Mouse (Mus musculus): ENCODE data around the gene Gpr35.

The Gpr35 gene

DNA sequence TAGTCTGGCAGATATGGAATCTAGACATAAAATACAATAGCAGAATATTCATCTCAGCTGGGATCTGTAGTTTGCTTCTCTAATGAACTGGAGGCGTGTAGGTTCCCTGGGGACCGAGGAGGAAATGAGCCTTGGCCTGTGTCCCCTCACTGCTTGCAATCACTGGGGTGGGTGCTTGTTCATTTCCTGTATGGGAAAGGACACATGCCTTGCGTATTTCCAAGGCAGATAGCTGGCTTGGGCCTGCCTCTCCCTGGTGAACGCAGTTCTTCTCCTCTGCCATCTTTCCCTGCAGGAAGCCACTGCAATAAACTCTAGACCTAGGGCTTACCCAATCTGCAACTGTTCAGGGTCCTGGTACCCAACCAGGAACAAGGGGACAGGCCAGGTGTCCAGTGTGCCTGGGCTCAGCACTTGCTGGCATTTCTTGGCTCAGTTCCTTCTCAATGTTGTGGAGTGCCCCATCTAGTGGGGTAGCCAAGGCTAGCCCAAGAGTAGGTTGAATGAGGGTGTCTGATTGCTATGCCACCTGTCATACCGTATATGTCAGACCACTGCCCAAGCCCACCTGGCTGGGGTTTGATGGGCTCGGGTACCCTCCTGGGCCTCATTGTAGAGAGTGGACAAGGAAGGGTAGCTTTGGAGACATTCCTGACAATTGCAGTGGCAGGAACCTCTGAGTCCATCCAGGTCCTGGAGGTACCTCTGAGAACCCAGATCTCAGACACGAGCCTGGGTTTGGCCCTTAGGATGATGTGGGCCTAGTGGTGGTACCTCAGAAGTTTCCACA, 30.6 kb downstream of the Gpr35 start:
- no peak for DNase-seq (ENCODE audit: low read depth)

- DNase-seq (ENCODE audit: low read depth): no peak
These were observed 32.4 kb downstream of the Gpr35 start for GRCm38 (mm10) chr1:92982931-92983605.

DNA sequence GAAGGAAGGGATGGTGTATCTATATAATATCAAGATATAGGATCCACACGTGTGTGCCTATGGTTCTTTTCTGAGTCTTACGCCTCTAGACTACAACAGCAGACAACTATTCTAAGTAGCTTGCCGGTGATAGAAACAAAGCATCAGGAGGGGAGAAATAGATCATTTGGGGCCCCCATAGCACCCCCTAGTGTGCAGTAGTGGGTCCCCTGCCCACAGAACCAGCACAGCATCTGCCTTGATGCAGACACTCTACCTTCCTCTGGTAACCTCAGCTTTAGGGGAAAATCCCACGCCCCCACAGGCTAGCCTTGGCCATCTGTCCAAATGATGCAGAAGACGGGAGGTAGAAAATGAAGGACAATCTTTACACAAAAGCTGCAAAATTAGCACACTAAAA, 34.3 kb downstream of the Gpr35 start:
- DNase-seq (ENCODE audit: low read depth): no peak

- no peak for DNase-seq (ENCODE audit: low read depth)
These were observed 38.2 kb downstream of the Gpr35 start for GRCm38 (mm10) chr1:92988894-92989293.

DNA sequence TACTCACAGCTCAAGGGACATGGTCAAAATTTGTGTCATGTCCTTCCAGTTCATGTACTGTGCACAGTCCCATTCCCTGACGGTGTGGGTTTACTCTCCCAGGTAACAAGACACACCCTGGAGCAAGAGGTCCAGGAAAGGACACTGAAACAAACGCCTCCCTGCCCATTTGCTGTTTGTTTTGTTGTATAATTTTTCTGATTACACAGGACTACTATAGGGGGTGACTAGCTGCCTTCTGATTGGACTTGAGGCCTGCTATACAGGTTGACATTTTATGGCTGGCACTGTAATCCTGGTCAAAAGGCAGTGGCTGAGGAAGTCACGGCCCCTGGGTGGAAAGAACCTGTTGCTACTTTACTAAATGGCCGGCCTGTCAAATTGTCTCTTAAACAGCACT, 39.2 kb downstream of the Gpr35 start:
- no peak for DNase-seq (ENCODE audit: low read depth)

DNA sequence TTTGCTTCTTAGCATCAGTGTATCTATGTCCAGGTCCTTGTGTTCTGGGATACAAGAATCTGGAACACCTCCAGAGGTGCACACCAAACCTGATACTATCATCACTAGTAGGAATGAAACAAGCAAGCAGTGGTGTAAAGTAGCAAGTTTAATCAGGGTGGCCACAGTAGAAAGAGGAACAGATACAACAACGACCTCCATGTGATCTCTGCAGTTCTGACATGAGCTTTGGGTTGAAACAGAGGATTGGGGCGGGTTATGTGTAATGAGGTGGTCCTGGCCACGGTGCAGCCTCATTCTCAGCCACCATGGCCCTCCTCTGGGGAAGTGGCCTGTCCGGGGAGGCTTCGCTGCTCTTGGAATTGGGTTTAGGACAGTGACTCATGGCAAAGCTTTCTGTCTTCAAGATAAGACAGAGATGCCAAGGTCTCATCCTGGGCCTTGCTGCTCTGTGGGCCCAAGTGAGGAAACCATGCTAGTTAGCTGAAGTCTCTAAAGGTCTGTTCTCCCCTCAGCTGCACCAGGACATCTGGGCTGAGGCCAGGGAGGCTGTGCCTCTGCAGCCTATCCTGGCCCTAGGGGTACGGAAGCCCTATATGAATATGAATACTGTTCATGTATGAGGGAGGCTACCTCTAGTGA, 41.7 kb downstream of the Gpr35 start:
- no peak for DNase-seq (ENCODE audit: low read depth)

DNA sequence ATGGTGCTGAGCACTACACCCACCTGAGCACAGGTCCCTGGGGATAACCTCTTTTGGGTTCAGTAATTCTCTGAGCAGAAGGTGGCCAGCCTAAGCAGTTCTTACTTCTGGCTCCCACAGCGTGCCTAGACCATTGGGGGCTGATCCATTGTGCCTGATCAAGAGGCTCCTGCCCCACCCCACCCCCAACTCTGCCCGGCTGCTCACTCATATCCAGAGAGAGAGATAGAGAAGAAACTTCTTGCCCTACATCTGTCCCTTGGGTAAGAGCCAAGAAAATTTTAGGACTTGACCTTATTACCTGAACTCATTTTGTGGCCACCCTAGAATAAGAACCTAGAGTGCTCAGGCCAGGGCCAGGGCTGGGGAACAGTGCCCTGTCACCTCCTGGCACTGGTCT, 42.2 kb downstream of the Gpr35 start:
- no peak for DNase-seq (ENCODE audit: low read depth)

DNA sequence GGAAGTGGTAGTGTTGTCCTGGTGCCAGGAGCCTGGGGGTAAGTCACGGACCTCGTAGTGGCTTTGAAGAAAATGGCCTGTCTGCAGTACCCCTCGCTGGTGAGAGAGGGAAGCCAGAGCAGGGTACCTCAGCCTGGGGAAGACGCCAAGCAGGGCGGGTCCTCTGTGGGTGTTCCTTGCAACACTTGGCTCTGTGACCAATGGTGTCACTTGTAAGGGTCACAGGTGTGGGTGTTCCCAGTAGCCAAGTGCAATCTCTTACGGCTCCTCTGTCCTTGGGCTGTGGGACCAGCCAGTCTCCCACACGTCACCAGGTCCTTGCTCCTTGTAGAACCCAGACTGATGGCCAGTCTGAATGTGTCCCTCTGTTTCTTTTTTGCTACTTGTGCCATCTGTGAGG, 55.4 kb downstream of the Gpr35 start, which contains the start of gene Aqp12:
Aqp12 (plus strand) TSS at position 274 of the 400 bp plus-strand sequence.
- DNase-seq (ENCODE audit: low read depth): no peak

DNA sequence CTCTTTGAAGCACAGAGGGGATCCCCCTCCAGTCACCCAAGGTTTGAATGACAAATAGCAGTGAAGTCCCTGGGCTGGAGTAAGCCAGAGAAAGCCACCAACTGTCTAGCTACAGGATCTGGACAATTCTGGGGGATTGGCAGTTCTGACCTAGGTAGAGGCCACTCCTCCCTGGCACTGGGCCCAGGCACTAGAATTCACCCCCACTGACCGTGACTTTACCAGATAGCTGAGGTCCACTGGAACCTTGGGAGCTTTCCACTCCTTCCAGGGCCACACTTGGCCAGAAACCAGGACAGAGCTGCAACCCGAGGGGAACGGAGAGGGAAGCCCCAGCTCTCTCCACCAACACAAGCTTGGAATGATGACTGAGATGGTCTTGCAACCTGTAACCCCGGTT, 58.5 kb downstream of the Gpr35 start:
- no peak for DNase-seq (ENCODE audit: low read depth)

- no peak for DNase-seq (ENCODE audit: low read depth)
These were observed 60.1 kb downstream of the Gpr35 start for GRCm38 (mm10) chr1:93010731-93011130.

DNA sequence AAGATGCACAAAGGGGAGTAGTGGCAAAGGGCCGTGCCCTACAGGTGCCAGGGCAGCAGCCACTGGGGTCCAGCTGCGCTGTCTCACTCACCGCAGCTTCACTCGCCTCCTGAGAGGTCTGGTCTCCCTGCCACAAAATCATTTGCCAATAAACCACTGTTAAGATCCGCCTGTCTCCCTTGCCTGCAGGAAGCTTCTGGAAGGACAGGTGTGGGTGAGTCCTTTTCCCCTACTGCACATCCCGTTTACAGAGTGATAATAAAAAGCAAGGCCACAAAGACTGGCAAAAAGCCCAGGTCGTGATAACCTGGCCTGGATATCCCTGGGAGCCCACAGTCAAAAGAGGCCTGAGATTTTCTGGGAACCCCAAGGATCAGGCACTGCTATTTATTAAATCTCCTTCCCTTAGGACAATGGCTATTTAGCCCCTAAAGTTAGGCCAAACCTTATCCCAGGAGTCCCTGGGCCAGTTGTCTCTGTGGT, 61.5 kb downstream of the Gpr35 start:
- no peak for DNase-seq (ENCODE audit: low read depth)

- no peak for DNase-seq (ENCODE audit: low read depth)
These were observed 62.7 kb downstream of the Gpr35 start for GRCm38 (mm10) chr1:93013367-93013766.

DNA sequence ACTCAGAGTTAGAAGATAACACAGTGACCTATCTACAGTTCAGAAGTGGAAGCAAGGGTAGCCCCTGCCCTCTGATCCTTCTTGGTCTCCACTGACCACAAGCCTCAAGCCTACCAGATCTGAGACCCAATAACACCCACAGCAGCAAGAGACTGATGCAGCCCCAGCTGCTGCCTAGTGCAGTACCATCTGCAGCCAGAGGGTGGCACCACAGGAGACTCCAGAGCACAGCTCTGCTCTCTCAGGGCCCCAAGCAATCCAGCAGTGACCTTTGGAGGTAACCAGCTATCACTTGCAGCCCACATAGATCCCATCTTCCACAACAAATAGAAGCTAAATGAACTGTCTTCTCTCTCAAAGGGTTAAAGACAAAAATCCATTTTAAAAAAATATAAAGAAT, 63.8 kb downstream of the Gpr35 start:
- peak; percentile 16 for DNase-seq (ENCODE audit: low read depth)

DNA sequence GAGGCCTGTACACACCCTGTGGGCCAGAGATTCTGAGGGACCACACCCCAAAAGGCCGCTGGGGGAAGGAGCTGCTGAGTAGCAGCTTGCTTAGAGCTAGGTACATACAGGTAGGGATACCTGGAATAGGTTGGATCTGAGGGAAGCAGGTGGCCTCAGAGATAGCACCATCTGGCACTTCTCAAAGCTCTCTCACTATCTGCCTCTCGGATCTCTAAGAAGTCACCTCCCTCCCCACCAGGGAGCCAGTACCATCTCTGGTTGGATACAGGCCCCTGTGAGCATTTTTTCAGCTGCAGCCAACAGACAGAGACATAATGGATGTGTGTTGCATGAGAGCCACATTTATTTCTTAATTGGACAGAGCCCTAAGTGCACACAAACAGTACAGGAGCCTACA, 64.5 kb downstream of the Gpr35 start:
- DNase-seq (ENCODE audit: low read depth): no peak

DNA sequence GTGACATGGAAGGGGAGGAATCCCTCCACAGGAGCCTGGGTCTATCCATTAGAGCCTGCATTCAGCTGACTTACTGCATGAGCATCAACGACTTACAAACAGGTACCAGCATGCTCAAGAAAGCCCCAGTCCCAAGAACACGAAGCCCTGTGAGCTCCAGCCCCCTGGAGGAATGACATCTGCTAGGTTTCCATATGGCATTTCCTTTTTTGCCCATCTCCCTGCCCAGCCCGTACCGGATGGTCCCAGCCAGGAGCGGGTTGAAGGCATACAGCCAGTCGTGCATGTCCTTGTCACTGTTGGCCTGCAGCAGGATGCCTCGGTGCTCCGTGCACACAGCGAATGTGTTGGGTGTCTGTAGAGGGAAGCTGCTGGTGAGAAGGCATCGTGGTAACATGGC, 68.1 kb downstream of the Gpr35 start:
- DNase-seq (ENCODE audit: low read depth): no peak

DNA sequence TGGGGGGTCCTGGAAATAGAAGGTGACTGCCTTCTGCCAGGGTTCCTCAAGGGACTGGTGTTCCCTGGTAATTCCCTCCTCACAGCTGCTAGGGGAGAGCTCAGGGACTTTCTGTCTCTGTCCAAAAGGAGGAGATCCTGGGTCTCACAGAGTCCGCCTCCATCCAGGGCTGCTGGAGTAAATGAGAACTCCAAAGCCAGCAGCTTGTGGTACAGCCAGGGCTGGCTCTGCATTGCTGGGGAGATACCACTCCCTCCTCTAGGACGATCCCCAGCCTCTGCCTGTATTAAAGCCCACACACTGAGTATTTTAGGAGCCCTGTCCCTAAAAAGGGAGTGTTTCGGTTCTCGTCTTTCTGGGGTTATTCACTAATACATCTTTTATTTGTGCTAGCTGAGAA, 69.9 kb downstream of the Gpr35 start:
- DNase-seq (ENCODE audit: low read depth): no peak

DNA sequence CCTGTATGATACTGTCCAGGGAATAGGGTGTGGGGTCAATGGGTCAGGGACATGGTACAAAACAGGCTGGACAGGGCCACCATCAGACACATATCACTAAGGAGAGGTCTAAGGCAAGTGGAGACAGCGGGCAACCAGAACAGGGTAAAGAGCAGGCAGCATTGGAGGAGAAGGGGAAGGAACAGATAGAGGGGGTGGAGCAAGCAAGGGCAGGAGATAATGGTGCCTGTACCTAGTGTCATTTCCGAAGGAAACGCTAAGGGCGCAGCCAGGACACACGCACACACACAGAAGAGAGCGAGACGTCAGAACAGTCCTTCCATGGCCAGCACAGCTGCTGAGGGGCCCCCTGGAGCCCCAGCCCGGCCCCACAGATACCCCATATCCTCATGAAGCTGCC, 75.9 kb downstream of the Gpr35 start:
- no peak for DNase-seq (ENCODE audit: low read depth)

DNA sequence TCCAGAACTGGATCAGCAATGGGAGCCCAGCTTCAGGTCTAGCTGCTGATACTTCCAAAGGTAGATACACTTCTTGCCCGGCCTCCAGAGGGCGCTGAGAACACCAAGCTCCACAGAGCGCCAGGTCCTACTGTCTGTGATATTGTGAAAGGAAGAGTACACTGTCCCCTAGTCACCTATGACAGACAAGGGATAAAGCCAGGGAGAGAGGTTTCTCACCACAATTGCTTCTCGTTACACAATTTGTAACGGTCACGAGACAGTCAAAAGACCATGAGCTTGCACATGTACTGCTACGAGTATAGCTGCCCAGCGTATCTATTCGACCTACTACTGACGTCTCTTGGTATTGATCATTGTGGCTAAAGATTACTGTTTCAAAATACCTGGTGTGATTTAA, 78.7 kb downstream of the Gpr35 start:
- DNase-seq (ENCODE audit: low read depth): no peak

GRCm38 (mm10) chr1:93030060-93030459, 79.4 kb downstream of the Gpr35 start:
- no peak for DNase-seq (ENCODE audit: low read depth)

GRCm38 (mm10) chr1:93031199-93031598, 80.5 kb downstream of the Gpr35 start:
- no peak for DNase-seq (ENCODE audit: low read depth)

DNA sequence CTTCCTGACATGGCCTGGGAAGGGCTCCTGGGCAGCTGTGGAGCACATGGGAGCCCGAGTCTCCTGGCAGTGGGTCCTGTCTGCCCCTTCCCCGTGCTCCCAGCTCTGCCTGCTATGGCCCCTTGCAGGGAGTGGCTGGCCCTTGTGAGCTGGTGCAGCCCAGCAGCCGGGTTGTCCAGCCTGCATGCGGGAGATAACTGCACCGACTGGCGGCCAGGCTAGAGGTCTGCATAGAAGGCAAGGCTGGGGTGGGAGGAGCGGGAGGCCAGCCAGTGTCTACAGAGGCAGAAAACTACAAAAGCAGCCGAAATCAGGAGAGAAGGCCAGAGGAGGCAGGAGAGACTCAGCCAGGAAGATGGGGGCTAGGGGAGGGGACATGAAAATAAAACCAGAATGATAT, 83.3 kb downstream of the Gpr35 start:
- DNase-seq (ENCODE audit: low read depth): no peak

DNA sequence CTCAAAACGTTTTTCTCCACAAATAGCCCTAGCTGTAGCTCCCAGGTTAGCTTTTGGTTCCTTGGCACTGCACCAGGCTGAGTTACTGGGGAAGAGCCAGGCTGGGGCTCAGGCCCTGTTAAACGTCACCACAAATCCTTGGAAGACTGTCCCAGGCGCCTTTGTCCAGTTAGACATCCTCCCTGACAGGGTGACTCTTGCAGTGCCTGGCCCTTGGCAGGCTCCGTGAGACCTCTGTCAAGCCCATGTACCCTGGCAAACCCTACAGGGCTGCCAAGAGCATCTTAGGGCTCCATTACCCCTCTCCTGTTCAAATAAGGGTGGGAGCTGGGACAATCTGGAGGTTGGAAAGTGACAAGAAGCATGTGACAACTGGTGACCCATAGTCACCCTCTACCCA, 85.3 kb downstream of the Gpr35 start:
- DNase-seq (ENCODE audit: low read depth): no peak

Data from fibroblast of lung, adult 2 months (primary cell).